Mouse (Mus musculus): ENCODE data around the gene Dnm3.

The Dnm3 gene

DNA sequence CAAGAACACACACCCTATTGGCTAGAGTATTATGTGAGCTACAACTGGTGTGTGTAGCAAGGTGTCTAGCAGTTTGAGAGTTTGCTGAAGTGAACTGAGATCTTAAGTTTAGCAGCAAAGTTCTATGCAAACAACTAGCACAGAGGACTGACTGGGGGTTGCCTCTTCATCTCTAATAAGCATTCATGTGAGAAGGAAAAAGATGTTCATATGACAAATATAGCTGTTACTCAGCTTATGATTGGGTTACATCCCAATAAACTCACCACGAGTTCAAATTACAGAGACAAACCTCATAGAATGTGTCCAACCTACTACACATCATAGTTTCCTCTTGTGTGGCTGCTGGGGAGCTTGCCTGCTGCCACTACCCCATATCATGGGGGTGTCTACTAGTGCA lies 434.6 kb downstream of the Dnm3 start:
- in situ Hi-C loops (cut with MboI; ENCODE audit: low sequenced_read_pairs) = no loop called here

DNA sequence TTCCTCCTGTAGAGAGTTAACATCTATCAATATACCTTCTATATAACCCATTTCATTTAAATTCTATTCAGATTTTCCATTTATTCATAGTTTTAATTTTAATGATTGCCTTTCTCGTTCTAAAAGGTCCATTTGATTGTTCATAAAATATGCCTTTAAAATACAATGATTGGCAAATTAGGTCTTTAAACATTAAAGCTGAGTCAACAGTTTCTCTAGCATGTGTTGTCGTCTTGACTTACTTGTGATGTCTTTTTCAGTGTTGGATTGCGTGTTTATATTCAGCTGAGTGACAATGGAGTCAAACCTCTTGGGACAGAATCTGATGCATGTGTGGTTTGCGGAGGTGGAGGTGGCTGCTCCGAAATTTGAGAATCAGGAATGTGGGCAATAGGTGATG lies 435.4 kb downstream of the Dnm3 start:
- in situ Hi-C loops (cut with MboI; ENCODE audit: low sequenced_read_pairs) = no loop called here

DNA sequence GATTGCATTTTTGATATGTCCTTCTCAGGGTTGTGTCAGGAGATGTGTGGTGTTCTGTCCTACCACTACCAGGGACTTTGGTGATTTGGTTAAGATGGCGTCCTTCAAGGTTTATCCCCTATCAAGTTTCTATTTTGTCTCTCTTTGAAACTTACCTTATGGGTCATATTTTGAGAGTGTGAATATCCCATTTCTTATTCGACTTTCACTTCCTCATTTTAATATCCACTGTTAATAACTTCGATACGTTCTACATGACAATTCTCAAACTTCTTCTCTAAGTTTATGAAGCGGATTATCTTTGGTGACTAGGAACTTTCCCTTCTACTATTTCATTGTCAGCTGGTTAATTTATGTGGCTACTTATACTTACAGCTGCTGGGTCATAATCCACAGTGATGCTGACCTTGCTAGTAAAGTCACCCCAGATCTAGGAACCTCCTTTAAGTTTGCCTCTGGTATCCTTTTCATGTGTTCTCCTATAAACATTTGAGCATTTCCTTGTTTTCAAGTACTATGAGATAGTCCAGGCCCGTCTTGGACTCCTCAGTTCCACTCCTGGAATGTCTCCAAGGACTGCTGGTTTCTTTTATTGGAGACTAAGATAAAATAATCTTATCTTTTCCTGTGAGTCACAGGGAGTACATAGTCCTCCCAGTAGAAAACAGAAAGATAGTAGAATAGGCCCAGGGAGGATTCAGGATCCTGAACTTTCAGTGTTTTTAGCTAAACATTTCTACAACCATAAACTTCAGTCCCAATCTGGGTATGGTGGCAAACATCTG lies 437.2 kb downstream of the Dnm3 start:
- in situ Hi-C loops (cut with MboI; ENCODE audit: low sequenced_read_pairs) = no loop called here

DNA sequence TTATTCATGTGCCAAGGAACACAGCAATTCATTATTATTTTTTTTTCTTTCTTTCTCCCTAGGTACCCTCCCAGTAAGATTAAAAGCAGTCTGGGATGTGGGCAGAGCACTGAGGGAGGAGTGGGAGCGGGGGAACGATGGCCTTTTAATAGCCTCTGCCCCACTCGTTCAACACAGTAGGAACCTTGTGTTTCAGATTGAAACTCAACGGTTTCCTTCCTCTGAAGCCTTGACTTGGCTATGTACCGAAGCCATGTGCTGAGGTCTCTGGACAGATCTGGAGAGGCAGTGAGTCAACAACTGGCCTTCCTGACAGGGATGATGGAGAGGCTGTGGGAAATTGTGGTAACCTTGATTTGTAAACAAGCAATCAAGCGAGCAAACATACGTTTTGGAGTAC lies 438.0 kb downstream of the Dnm3 start:
- in situ Hi-C loops (cut with MboI; ENCODE audit: low sequenced_read_pairs) = no loop called here

DNA sequence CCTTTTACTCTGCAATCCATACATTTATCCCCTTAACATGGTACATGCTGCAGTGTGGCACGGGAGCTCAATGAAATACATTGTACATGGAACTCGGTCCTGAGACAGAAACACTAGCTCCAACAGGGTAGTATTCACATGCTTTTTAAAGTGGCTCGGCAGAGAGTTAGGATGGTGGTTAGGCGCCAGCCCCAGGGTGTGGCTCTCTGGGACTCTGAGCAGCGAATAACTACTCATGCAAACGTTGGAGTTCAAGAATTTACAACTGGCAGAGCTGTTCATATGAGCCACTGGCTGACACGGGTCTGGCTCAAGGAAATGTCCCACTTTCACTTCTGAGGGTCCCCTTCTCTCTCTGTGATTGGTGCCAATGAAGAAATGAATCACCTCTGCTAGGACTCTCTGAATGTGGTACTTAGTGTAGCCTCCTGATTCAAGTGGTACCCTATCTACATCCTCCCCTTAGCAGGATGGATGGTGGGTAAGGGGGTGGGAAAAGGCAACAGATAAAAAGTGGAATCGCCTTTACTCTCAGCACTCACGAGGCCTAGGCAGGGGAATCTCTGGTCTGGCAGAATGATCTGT lies 438.7 kb downstream of the Dnm3 start:
- in situ Hi-C loops (cut with MboI; ENCODE audit: low sequenced_read_pairs) = no loop called here

DNA sequence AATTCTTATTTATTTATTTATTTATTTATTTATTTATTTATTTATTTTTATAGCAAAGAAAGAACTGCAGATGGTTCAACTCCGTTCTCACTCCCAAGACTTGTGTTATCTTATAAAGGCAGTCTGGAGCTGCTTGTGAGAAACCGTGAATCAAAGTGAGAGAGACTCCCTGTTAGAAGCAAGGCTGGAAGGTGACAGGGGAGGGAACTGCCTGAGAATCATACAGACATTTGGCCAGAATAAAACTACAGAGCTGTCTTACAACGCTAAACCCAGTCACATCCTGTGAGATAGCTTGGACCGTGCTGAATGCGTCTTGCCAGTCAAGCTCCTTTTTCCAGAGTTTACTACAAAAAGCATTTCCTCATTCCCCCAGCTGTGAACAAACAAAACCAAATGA lies 439.4 kb downstream of the Dnm3 start:
- in situ Hi-C loops (cut with MboI; ENCODE audit: low sequenced_read_pairs) = no loop called here

DNA sequence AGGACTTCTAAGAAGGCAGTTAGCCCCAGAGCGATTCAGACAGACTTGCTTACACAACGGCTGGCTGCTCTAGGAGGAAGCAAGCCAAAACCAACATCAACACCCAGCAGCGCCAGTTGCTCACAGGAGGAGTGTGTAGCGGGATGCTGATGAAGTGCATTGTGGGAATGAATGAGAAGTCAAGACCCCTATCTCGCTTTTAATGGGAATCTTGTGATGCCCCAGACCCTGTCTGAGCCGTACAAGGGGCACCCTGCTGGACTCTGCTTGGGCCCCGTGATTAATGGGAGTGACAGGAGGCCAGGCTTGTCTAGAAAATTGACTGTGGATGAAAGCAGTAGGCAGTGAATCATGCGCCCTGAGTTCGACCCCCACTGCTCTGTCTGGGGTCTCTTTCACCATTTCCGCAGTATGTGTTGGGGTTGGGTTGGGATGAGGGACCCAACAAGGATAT lies 439.8 kb downstream of the Dnm3 start:
- in situ Hi-C loops (cut with MboI; ENCODE audit: low sequenced_read_pairs) = no loop called here

DNA sequence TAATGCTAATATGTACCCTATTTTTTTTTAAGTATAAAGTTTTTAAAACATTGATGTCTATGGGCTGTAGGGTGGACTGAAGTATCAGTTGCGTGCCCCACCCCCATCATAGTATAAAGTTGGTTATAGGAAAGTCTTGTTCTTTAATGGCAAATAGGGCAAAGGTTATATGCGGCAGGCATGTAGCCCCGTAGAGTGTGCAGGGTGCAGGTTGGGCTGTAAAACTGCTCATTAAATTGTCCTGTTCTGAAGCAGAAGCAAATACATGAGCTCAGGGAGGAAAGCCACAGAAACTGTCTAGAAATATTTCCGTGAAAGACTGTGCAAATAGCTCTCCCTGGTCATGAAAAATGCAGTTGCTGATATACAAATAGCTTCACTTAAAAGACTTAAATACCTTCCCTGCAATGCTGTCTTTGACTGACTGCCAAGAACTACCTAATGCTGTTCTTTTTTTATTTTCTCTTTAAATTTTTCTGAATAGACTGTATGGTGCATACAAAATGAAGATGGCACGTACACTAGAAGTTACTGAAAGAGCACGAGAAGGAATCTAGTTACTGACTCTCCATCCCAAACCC lies 440.6 kb downstream of the Dnm3 start:
- in situ Hi-C loops (cut with MboI; ENCODE audit: low sequenced_read_pairs) = no loop called here

DNA sequence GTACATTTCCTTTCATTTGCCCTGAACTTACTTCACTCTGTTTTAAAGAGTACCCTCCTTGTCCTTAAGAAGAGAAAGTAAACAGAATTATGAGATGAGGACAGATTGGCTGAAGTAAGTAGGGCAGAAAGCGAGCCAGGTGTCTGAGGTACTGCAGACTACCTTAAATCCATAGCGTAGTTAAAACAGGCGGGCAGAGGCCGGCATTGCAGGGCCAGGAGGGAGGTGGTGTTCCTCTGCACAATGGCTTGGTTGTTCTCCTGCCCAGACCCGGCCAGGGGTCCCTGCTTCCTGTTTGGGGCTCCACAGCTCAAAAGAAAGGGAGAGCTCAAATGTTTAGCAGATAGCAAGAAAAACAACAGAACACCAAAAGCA lies 441.4 kb downstream of the Dnm3 start:
- in situ Hi-C loops (cut with MboI; ENCODE audit: low sequenced_read_pairs) = no loop called here

DNA sequence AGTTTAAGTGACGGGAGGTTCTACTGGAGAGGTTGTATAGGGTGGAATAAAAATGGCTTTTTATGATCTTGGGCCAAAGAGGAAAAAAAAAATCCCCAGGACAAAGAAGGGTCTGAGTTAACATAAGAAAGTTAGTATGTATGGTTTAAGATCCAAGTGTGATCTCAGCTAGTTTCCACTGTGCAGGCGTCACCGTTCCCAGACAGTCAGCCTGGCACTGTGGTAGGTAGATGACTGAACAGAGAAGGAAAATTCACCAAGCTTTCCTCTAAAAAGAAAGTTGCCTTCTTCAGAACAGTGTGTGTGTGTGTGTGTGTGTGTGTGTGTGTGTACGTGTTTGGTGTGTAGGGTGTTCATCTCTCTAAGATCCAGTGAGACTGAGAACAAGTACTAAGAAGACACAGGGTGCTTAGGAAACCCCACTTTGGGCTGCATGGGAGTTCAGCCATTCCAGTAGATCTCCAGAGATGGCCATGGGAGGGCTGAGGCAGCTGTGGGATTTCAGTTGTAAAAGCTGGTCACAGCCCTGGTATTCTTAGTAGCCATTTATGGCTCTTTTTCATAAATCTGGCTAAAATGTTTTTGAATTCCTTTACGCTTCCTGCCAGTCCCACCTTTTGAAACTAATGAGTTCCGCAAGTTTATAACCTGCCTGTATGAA lies 441.9 kb downstream of the Dnm3 start:
- in situ Hi-C loops (cut with MboI; ENCODE audit: low sequenced_read_pairs) = no loop called here

DNA sequence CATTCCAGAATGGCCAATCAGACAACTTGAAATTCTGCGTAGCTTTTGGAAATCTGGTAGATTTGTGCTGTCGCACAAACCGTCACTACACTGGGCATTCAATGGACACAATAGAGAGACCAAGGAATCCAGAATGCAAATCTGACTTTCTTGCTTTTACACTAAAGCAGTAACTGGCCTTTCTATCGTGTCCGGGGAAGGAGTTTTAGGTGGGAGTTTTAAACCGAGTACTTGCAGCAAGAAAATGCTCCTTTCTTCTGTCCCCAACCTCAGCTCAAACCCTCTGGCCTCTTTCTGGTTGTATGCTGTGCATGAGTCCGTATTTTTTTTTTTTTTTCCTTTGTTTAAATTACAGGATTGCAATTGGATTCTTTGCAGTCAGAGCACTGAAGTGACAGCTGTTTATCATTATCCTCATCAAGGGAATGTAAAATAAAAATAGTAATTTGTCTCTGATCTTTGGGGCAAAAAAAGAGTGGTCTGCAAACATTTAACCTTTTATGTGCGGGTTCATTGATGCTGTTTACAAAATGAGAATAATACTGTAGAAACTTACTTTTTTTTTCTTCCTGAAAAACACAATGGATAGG lies 454.1 kb downstream of the Dnm3 start:
- in situ Hi-C loops (cut with MboI; ENCODE audit: low sequenced_read_pairs) = no loop called here

DNA sequence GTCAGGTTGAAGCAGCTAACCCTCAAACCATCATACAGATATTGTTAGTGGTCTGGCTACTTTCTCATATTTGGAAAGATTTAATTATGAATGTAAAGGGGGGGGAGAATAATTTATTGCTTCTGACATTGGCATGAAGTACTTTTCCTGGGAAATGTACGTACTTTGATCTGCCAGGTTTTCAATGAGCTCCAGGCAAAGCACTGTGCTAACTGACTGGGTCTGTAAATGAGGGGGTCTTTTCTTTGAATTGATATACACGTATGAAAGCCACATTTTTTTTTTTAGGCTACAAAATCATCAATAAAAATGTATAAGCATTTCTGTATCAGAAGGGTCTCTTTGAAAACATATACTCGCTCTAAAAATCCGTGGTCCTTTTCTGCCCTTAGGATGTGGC lies 457.1 kb downstream of the Dnm3 start:
- in situ Hi-C loops (cut with MboI; ENCODE audit: low sequenced_read_pairs) = no loop called here

DNA sequence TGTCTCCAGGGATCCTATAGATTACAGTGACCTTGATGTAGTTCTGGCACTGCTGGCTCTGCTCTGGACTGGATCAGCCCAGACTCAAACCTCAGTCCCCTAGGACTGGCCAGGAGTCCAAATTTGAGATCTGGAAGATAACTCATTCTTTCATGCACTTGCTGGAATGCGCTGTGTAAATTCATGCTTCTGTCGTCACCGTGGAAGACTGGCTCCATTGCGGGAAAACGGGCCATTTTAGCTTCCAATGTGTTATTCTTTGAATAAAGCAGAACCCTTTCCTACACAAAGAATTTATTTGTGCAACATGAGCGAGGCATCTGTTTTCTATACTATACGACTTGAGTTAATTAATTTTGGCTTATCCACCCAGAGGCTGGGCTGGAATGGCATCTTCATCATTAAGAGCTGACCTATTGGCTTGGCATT lies 457.5 kb downstream of the Dnm3 start:
- in situ Hi-C loops (cut with MboI; ENCODE audit: low sequenced_read_pairs) = no loop called here

DNA sequence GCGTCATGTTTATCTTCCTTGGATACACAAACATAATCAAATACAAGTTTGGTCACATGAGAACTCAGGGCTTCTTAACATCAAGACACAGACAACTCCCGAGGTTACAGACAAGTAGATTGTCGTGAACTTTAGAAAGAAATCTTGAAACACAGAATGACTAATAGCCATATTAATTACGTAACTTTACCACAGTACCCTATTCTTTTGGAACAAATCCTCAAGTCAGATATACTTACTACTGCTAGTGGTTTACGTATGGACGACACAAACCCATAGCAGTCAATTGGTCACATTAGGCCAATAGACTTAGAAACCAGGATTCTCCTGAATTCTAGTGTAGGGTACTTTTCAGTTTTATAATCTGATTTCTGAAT lies 459.2 kb downstream of the Dnm3 start:
- in situ Hi-C loops (cut with MboI; ENCODE audit: low sequenced_read_pairs) = no loop called here

DNA sequence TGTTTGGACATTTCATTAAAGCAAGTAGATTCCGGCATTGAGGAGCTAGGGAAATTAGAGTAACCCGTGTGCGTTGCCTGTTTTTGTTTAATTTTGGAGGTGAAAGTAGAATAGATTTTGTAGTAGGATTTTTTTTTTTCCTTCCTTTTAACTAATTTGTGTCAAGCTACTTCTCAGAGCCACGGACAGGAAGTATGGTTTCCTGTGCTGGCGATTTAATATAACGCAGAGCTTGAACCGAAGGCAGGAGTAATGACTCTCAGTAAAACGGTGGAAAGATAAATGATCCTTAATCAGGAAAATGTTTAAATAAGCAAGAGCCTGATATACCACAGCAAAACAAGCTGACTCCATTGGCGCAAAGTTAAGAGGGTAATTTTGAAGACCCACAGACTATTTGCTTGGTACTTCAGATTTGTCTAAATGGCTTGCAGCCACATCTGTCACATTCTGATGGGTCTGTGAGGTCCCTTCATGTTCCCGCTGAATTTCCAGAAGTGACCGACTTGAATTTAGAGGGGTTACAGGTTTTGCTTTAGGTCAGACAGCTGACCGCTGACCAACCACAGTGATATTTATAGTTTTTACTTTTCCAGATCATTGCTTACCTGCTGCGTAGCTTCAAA lies 459.7 kb downstream of the Dnm3 start:
- in situ Hi-C loops (cut with MboI; ENCODE audit: low sequenced_read_pairs) = no loop called here

DNA sequence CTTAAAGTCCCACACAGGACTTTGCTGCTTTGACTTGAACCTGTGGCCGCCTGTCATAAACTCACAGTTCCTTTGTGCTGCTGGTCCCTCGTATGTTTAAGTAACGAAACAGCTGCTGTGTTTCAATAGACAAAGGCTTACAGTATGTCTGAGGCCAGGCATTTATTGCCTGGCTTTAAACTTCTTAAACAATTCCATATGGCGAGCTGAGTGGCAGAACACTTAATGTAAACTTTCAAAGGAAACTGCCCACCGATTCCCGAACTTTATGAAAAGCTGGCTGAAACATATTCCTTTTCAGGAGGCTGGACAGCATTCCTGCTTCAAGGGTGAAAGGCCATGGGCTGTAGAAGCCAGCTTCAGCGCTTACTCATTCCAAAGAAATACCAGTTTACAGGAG lies 460.9 kb downstream of the Dnm3 start:
- in situ Hi-C loops (cut with MboI; ENCODE audit: low sequenced_read_pairs) = no loop called here

DNA sequence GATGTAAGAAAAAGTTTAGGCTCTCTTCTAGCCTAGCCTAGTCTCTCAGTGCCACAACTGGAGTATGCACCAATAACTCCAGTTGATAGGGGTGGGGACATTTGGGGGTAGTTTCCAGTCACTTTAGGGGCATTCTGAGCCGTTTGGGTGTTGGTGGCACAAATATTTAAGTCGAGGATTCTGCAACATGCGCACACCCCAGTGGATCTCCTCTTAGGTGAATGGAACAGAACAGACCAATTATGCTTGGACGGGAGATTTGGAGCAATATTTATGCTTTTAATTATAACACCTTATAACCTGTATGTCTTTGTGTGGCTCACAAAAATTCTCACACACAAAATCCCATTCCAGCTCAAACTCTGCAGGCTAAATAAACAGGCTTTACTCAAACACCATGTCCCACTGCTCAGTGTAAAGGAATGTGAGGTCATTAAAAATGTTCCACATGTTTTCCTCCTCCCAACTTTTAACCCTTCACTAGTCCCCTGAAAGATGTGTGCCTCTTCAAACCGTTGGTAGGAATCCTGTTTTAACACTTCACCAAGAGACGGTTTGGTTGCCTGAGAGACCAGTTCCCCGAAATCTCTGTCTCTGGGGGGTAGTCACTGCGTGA lies 462.5 kb downstream of the Dnm3 start:
- in situ Hi-C loops (cut with MboI; ENCODE audit: low sequenced_read_pairs) = no loop called here

DNA sequence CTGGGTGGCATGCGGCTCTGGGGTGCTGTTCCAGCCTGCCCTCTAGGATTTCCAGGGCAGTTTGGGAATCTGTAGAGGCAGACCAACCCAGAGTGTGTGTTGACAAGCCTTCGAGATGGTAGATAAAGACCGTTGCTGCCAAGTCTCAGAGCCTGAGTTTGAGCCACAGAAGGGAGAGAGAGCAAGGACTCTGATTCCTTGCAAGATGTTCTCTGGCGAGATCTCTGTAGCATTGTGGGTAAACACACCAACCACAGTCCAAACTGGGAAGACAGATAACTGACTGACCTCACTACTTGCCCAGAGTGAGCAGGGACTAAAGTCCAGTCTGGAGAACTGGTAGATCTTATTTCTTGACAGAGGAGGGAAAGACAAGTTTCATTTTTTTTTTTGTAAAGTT lies 464.3 kb downstream of the Dnm3 start:
- in situ Hi-C loops (cut with MboI; ENCODE audit: low sequenced_read_pairs) = no loop called here

DNA sequence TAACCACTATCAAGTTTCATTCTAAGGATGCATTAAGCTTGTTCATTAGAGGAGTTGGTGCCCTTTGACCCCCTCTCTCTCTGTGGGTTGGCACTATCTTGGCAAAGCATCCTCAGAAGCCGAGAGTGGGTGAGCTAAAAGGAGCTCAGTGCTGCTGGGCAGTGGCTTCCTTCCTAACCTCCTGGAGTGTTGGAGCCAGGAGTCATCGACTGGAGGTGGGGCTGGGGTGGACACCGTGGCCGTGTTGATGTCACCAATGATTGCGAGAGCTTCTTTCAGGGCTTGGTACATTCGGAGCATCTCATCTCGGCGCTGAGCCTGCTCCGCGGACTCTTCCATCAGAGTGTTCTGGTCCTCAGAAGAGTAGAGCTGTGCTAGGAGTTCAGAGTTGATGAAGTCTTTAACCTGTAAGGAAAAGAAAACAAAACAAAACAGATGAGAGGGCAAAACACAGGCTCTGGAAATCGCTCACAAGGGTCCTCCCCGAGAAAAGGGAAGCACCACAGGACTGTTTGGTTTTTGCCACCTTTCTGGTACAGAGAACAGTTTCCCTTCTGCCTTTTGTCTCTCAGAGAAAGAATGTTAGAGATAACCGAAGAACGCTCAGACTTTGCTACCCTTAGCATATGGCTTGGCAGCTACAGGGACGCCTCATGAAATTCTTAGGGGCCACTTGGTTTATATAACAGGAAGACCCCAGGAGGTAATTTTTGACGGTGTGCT lies 466.1 kb downstream of the Dnm3 start:
- in situ Hi-C loops (cut with MboI; ENCODE audit: low sequenced_read_pairs) = no loop called here

DNA sequence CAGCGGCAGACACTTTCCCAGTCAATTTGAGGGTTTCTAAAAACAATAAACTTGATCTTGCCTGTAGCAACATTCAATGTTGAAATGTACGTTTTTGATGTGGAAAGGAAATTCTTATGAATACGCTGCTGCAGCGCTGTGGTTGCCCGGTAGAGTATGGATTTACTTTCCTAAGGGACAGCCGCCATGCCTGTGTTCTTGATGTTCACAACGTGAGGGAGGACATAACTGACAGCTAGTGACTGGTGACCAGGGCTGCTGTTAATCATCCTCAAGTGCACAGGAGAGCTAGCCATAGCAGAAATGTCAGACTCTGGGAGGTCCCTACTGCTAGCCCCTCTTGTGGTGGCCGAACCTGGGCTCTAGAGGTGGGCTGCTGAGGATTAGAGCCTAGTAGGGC lies 468.7 kb downstream of the Dnm3 start:
- in situ Hi-C loops (cut with MboI; ENCODE audit: low sequenced_read_pairs) = no loop called here

Data from CH12F3 (cell line).